Mouse (Mus musculus) intestine, embryonic 16.5 days (tissue): ENCODE measurements around the gene Osbpl7. TPM values are rescaled to one million over a fixed set of nuclear protein-coding genes. Genes with fewer than 3 reads are reported as not detected.

Experiments used
- ATAC-seq: fragments of 200-750 bp; cut with Nextera tagmentation; 2 replicates; pipeline ENCODE4 v1.8.0; 2017; ENCODE audit warnings: moderate TSS enrichment, moderate library complexity
- H3K27ac ChIP-seq: fragments of 300-500 bp; sonication (generic); 2 replicates; pipeline ENCODE4 v1.5.1; 2014; ENCODE audit warnings: mild to moderate bottlenecking, low read length
- H3K27me3 ChIP-seq: fragments of 300-500 bp; sonication (generic); replicated peaks from 2 replicates; pipeline ENCODE4 v1.6.1; 2014; ENCODE audit warnings: low read length, control low read depth, mixed read lengths; ENCODE audit not compliant: control insufficient read depth, insufficient read depth
- H3K36me3 ChIP-seq: fragments of 300-500 bp; sonication (generic); 2 replicates; pipeline ENCODE4 v1.6.1; 2014; ENCODE audit warnings: low read length, control low read depth; ENCODE audit not compliant: control insufficient read depth, insufficient read depth
- H3K4me1 ChIP-seq: fragments of 300-500 bp; sonication (generic); 2 replicates; pipeline ENCODE4 v1.6.1; 2014; ENCODE audit warnings: low read length, control low read depth, mixed read lengths; ENCODE audit not compliant: control insufficient read depth, insufficient read depth
- H3K4me2 ChIP-seq: fragments of 300-500 bp; sonication (generic); 2 replicates; pipeline ENCODE4 v1.6.1; 2014; ENCODE audit warnings: low read depth, low read length, control low read depth
- H3K4me3 ChIP-seq: fragments of 300-500 bp; sonication (generic); 2 replicates; pipeline ENCODE4 v1.5.1; 2014; ENCODE audit warnings: mild to moderate bottlenecking, low read length
- H3K9ac ChIP-seq: fragments of 300-500 bp; sonication (generic); 2 replicates; pipeline ENCODE4 v1.6.1; 2014; ENCODE audit warnings: low read depth, low read length
- H3K9me3 ChIP-seq: fragments of 300-500 bp; sonication (generic); 2 replicates; pipeline ENCODE4 v1.6.1; 2016; ENCODE audit warnings: low read length, control low read depth; ENCODE audit not compliant: control insufficient read depth
- WGBS: fragments of 180-500 bp; shearing (Covaris S2); extraction: QIAGEN DNeasy Blood & Tissue Kit; methylation state at CpG from one replicate; pipeline ENCODE4 v1.1.7; 2014; 5-methylcytosine and 5-hydroxymethylcytosine counted together
- polyA plus RNA-seq: library from polyadenylated mRNA; unstranded; fragments of >200 nt; fragmentation: Nextera tagmentation; extraction: Ambion mirVana; gene quantifications from 2 replicates; pipeline ENCODE4 v1.2.1, GENCODE M21; 2015

Gene Osbpl7
- polyA plus RNA-seq, 1 experiment from 2014 or later: 12.4 TPM

- ATAC-seq: no peak
- Histone ChIP-seq H3K9me3 (no peaks in the 10 kb centered on the region), H3K9ac (no peak overlapping the region), H3K4me2 (no peak overlapping the region), H3K4me1 (peaks cover 4% of the 10 kb centered on the region; the same call in 1 of the 2 replicates), H3K27me3 (no peaks in the 10 kb centered on the region), H3K4me3 (no peak overlapping the region), H3K36me3 (no peaks in the 10 kb centered on the region; the same call in 1 of the 2 replicates), H3K27ac (no peak overlapping the region)
- WGBS: 54% methylated on average over 1 of the region's 1 CpGs
Measured at GRCm38 (mm10) chr11:97071129-97071528, 20.7 kb downstream of the Osbpl7 start.

GRCm38 (mm10) chr11:97072533-97072932, 22.1 kb downstream of the Osbpl7 start:
- Histone ChIP-seq H3K9me3 (no peaks in the 10 kb centered on the region), H3K9ac (no peak overlapping the region), H3K27me3 (no peaks in the 10 kb centered on the region), H3K27ac (no peak overlapping the region), H3K4me2 (no peak overlapping the region), H3K4me3 (no peak overlapping the region), H3K4me1 (peaks cover 4% of the 10 kb centered on the region; the same call in 1 of the 2 replicates), H3K36me3 (no peaks in the 10 kb centered on the region; the same call in 1 of the 2 replicates)
- ATAC-seq: no peak
- 30% methylated on average over 3 of the region's 3 CpGs for WGBS

DNA sequence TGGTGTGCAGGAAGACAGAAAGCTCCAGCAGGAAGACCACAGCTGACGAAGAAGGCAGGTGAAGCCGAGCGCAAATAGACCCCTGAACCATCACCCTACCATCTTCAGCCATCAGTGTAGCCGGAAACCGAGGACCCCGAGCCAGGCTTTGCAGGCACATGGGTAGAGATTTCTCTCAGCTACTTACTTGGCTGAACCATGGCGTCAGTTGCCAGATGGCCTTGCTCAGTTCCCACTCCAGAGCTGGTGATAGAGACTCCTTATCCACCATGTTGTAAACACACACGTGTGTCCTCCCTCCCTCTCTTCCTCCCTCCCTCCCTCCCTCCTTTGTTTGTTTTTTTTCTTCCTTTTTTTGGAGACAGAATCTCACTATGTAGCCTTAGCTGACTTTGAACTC, 23.8 kb downstream of the Osbpl7 start:
- Histone ChIP-seq H3K4me1 (peaks cover 2% of the 10 kb centered on the region; the same call in 1 of the 2 replicates), H3K27me3 (no peaks in the 10 kb centered on the region), H3K36me3 (no peaks in the 10 kb centered on the region), H3K4me2 (no peak overlapping the region), H3K9me3 (no peaks in the 10 kb centered on the region), H3K4me3 (no peak overlapping the region), H3K27ac (no peak overlapping the region), H3K9ac (no peak overlapping the region)
- ATAC-seq: no peak
- 70% methylated on average over 8 of the region's 8 CpGs for WGBS

DNA sequence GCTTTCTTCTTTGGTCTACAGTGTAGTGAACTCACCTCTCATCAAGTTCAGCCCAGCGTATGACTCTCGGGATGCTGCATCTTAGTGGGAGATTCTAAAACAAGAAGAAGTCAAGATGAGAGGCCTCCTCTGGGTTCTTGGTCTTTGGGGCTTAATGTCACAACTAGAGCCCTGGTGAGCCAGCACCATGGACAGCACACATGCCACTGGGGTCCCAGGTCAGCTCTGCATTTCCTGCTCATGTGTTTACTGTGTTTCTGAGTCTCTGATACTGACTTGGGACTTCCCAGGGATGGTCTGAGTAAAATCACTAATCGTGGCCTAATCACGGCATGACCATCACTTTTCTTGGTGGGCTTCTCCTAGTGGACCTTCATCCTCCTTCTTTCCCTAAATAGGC, 28.3 kb downstream of the Osbpl7 start:
- H3K9me3 ChIP-seq: no peaks in the 10 kb centered on the region

GRCm38 (mm10) chr11:97080291-97080690, 29.9 kb downstream of the Osbpl7 start:
- H3K4me2 ChIP-seq: no peak overlapping the region
- H3K9ac ChIP-seq: no peak overlapping the region
- ATAC-seq: no peak
- 0 out of 2 replicates have a peak, but pooled peaks cover 4% of the 10 kb centered on the region for H3K4me1 ChIP-seq
- no peaks in the 10 kb centered on the region for H3K9me3 ChIP-seq
- H3K4me3 ChIP-seq: no peak overlapping the region
- H3K27me3 ChIP-seq: no peaks in the 10 kb centered on the region
- WGBS: 36% methylated on average over 9 of the region's 9 CpGs
- no peak overlapping the region for H3K27ac ChIP-seq
- H3K36me3 ChIP-seq: no peaks in the 10 kb centered on the region

More for the DNA sequence above, 28.3 kb downstream of the Osbpl7 start:
- H3K36me3 ChIP-seq: no peaks in the 10 kb centered on the region
- ATAC-seq: no peak
- H3K27ac ChIP-seq: no peak overlapping the region
- no peak overlapping the region for H3K9ac ChIP-seq
- no peak overlapping the region for H3K4me2 ChIP-seq
- no peak overlapping the region for H3K4me3 ChIP-seq
- H3K4me1 ChIP-seq: 0 out of 2 replicates have a peak, but pooled peaks cover under 1% of the 10 kb centered on the region
- no peaks in the 10 kb centered on the region for H3K27me3 ChIP-seq
- WGBS: 40% methylated on average over 4 of the region's 4 CpGs

DNA sequence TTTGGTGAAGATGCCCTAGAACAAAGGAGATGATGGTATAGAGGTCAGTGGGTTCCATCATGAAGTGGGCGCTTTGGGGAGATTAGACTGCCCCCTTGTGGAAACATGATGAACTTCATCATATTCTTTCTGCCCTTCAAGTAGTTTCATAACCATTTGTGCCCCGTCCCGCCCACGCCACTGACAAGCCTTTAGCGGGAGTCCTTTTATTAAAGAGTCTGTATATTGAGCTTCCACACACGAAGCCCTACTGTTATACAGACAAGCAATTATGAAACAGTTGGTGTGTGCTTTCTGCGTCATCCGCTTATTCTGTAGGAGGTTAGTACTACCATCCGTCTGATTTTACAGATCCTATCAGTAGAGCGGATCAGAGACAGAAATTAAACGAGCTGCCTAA, 32.5 kb downstream of the Osbpl7 start:
- ATAC-seq: no peak
- 37% methylated on average over 11 of the region's 11 CpGs for WGBS
- no peaks in the 10 kb centered on the region for H3K27me3 ChIP-seq
- 0 out of 2 replicates have a peak, but pooled peaks cover 4% of the 10 kb centered on the region for H3K4me1 ChIP-seq
- H3K9me3 ChIP-seq: no peaks in the 10 kb centered on the region
- H3K27ac ChIP-seq: no peak overlapping the region
- no peak overlapping the region for H3K4me2 ChIP-seq
- H3K36me3 ChIP-seq: no peaks in the 10 kb centered on the region
- H3K4me3 ChIP-seq: no peak overlapping the region
- no peak overlapping the region for H3K9ac ChIP-seq

DNA sequence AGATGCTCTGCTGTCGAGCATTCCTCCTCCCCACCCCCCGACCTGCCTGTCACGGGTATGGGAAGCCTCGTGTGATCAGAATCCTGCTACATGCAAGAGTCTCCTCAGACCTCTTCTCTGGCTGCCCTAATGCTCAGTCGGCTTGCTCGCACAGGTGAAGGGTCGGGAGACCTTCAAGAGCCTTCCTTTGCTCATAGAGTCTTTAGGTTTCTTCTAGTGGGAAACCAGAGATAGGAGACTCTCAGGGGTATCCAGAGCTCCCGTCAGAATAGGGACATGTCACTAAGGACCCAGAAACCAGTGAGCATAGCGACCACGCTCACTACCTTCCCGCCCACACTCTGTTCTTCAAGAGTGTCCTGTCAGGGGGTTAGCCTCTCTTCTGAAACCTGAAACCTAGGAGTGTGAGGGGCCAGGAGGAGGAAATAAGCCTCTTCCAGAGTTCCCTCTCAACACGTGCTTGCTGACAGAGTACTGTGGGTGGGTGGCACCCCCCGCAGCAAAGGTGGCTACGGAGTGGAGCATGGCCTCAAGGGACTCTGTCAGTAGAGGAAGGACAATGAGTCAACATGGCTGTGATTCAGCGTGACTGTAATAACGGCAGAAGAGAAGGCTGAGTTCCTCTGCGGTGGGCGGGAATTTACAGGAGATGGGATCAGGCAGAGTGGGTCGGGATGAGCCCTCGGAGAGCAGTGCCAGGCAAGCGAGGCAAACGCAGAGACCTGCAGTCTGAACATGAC, 33.1 kb downstream of the Osbpl7 start:
- Histone ChIP-seq H3K9me3 (peaks cover 2% of the 10 kb centered on the region; the same call in 1 of the 2 replicates), H3K36me3 (no peaks in the 10 kb centered on the region), H3K4me3 (no peak overlapping the region), H3K9ac (0 out of 2 replicates have a peak overlapping the region, but pooled peaks have one; percentile 4), H3K4me1 (0 out of 2 replicates have a peak, but pooled peaks cover 4% of the 10 kb centered on the region), H3K27ac (no peak overlapping the region), H3K4me2 (no peak overlapping the region), H3K27me3 (no peaks in the 10 kb centered on the region)
- WGBS: 24% methylated on average over 22 of the region's 22 CpGs
- no peak for ATAC-seq

GRCm38 (mm10) chr11:97084821-97085505, 34.5 kb downstream of the Osbpl7 start:
- Histone ChIP-seq H3K4me1 (0 out of 2 replicates have a peak, but pooled peaks cover 4% of the 10 kb centered on the region), H3K27me3 (no peaks in the 10 kb centered on the region), H3K9me3 (peaks cover 2% of the 10 kb centered on the region; the same call in 1 of the 2 replicates), H3K4me2 (no peak overlapping the region), H3K9ac (no peak overlapping the region), H3K4me3 (no peak overlapping the region), H3K36me3 (no peaks in the 10 kb centered on the region), H3K27ac (no peak overlapping the region)
- 79% methylated on average over 15 of the region's 15 CpGs for WGBS
- no peak for ATAC-seq

DNA sequence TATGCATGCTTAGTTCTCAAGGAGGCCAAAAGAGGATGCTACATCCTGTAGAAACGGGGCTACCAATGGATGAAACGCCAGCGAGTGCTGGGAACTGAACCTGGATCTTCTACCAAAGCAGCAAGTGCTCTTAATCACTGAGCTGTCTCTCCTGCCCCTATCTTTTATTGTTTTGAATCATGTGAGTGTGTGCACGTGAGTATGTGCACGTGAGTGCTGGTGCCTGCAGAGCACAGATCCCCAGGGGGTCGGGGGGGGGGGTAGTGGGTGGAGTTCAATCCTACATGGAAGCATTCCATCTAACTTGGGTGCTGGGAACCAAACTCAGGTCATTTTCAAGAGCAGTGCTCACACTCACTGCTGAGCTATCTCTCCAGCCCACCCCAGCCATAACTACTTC, 35.9 kb downstream of the Osbpl7 start:
- 65% methylated on average over 6 of the region's 6 CpGs for WGBS
- Histone ChIP-seq H3K9me3 (peaks cover 2% of the 10 kb centered on the region; the same call in 1 of the 2 replicates), H3K4me3 (no peak overlapping the region), H3K9ac (no peak overlapping the region), H3K27ac (no peak overlapping the region), H3K36me3 (no peaks in the 10 kb centered on the region), H3K4me1 (0 out of 2 replicates have a peak, but pooled peaks cover 4% of the 10 kb centered on the region), H3K4me2 (no peak overlapping the region), H3K27me3 (no peaks in the 10 kb centered on the region)
- no peak for ATAC-seq
